Mouse (Mus musculus): ENCODE data around the gene Mapk14. TPM values are rescaled to one million over a fixed set of nuclear protein-coding genes. Genes with fewer than 3 reads are reported as not detected.
A peak's percentile ranks its signal among the peaks of the same experiment; 100 is the strongest.

Mapk14 gene
- polyA plus RNA-seq, 1 experiment from 2014 or later: 22.0 TPM

DNA sequence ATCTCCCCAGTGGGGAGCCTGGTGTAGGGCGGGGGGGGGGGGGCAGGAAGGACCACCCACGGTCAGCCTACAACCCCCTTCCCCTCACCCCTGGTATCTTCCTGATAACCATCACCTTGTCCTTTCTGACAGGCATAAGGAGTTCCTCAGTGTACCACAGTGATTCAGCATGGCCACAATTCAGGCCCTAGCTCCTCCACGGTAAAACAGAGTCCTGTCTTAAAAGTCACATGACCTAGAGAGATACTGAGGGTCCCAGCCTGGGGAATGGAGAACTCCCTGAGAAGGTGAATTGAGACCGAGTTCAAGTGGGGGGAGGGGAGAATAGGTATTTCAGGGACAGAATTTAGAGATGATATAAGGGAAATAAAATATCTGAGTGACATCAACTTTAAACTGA is 3.8 kb upstream of the Mapk14 start:
- Histone ChIP-seq H3K4me3 (no peak overlapping the region), H3K9me3 (replicated peaks) (no peaks in the 10 kb centered on the region), H3K36me3 (no peaks in the 10 kb centered on the region), H3K27ac (no peak overlapping the region), H3K27me3 (0 out of 2 replicates have a peak, but pooled peaks cover 8% of the 10 kb centered on the region), H3K4me2 (no peak overlapping the region), H3K9ac (no peak overlapping the region), H3K4me1 (replicated peaks) (peaks cover 15% of the 10 kb centered on the region)
- ATAC-seq (replicated peaks; ENCODE audit: insufficient number of reproducible peaks, insufficient read depth, low FRiP score, low read depth): no peak
- WGBS: 25% methylated on average over 4 of the region's 4 CpGs

- Histone ChIP-seq H3K4me3 (peak within 1 kb of the TSS; percentile 96), H3K4me2 (peak within 1 kb of the TSS; percentile 85), H3K9ac (peak within 1 kb of the TSS; percentile 55), H3K27ac (peak within 1 kb of the TSS; percentile 98), H3K27me3 (0 out of 2 replicates have a peak, but pooled peaks cover 8% of the 10 kb centered on the region), H3K36me3 (no peaks in the 10 kb centered on the region), H3K4me1 (replicated peaks) (peaks cover 30% of the 10 kb centered on the region), H3K9me3 (replicated peaks) (no peaks in the 10 kb centered on the region)
- WGBS: 8% methylated on average over 40 of the region's 40 CpGs
- ATAC-seq (replicated peaks; ENCODE audit: insufficient number of reproducible peaks, insufficient read depth, low FRiP score, low read depth): no peak
These were observed 1.4 kb upstream of the Mapk14 start, which contains the start of gene Slc26a8 for GRCm38 (mm10) chr17:28689586-28690283. Slc26a8 (minus strand) TSS chr17:28690233.

GRCm38 (mm10) chr17:28691687-28692340 is 685 bp downstream of the Mapk14 start:
- H3K36me3 ChIP-seq: no peaks in the 10 kb centered on the region
- H3K27me3 ChIP-seq: 0 out of 2 replicates have a peak, but pooled peaks cover 8% of the 10 kb centered on the region
- peak overlapping the region; percentile 72 for H3K4me2 ChIP-seq
- peak; percentile 37 for ATAC-seq (replicated peaks; ENCODE audit: insufficient number of reproducible peaks, insufficient read depth, low FRiP score, low read depth)
- WGBS: under 1% methylated on average over 49 of the region's 53 CpGs
- peak overlapping the region; percentile 96 for H3K4me3 ChIP-seq
- peak overlapping the region; percentile 98 for H3K9ac ChIP-seq
- H3K9me3 ChIP-seq (replicated peaks): no peaks in the 10 kb centered on the region
- peaks cover 37% of the 10 kb centered on the region for H3K4me1 ChIP-seq (replicated peaks)
- peak overlapping the region; percentile 98 for H3K27ac ChIP-seq

DNA sequence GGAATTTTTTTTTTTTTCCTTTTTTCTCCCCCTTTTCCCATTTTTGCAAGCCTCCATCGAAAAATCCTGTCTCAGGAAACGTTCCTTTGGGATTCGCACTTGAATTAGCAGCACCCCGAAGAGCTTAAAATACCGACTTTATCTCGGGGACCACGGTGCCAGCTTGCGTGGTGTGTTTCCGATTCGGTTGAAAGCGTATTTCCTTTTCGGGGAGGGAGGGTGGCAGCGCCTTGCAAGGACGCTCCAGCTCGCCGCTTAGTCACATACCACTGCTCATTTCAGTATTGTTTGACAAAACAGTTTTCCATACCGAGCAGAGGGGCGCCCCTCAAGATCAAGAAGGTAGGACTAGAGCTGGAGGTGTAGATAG is 1.2 kb downstream of the Mapk14 start:
- H3K4me1 ChIP-seq (replicated peaks): peaks cover 42% of the 10 kb centered on the region
- peak overlapping the region; percentile 98 for H3K27ac ChIP-seq
- 0% methylated on average over 18 of the region's 18 CpGs for WGBS
- H3K9ac ChIP-seq: peak overlapping the region; percentile 98
- H3K27me3 ChIP-seq: 0 out of 2 replicates have a peak, but pooled peaks cover 8% of the 10 kb centered on the region
- ATAC-seq (replicated peaks; ENCODE audit: insufficient number of reproducible peaks, insufficient read depth, low FRiP score, low read depth): no peak
- no peaks in the 10 kb centered on the region for H3K36me3 ChIP-seq
- H3K9me3 ChIP-seq (replicated peaks): no peaks in the 10 kb centered on the region
- H3K4me3 ChIP-seq: peak overlapping the region; percentile 96
- H3K4me2 ChIP-seq: peak overlapping the region; percentile 72

DNA sequence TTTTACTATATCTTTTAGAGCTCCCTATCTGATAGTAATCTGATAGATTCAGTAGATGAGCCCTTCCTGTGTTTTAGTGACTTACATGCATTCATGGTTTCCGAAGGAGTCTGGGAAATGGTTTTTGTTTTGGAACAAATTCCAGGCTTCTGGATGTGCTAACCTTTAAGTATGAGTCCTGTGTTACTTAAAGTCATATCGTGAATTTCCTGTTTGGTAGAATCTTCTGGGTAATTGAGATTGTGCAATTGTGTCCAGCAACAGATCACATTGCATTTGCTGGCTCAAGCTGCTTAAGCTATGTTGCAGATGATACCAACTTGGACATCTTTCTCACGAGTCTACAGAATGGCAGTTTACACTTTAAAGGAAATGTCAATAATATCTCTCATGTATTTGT is 2.0 kb downstream of the Mapk14 start:
- Histone ChIP-seq H3K4me3 (peak overlapping the region; percentile 96), H3K27ac (peak overlapping the region; percentile 98; the same call in 1 of the 2 replicates), H3K4me2 (peak overlapping the region; percentile 72), H3K9me3 (replicated peaks) (no peaks in the 10 kb centered on the region), H3K4me1 (replicated peaks) (peaks cover 50% of the 10 kb centered on the region), H3K9ac (no peak overlapping the region; the same call in 1 of the 2 replicates), H3K27me3 (0 out of 2 replicates have a peak, but pooled peaks cover 8% of the 10 kb centered on the region), H3K36me3 (no peaks in the 10 kb centered on the region)
- ATAC-seq (replicated peaks; ENCODE audit: insufficient number of reproducible peaks, insufficient read depth, low FRiP score, low read depth): no peak
- WGBS: 32% methylated on average over 3 of the region's 3 CpGs

- 77% methylated on average over 2 of the region's 2 CpGs for WGBS
- H3K27me3 ChIP-seq: 0 out of 2 replicates have a peak, but pooled peaks cover 3% of the 10 kb centered on the region
- no peak for ATAC-seq (replicated peaks; ENCODE audit: insufficient number of reproducible peaks, insufficient read depth, low FRiP score, low read depth)
- no peaks in the 10 kb centered on the region for H3K9me3 ChIP-seq (replicated peaks)
- H3K27ac ChIP-seq: no peak overlapping the region
- H3K4me3 ChIP-seq: no peak overlapping the region
- peaks cover 54% of the 10 kb centered on the region for H3K4me1 ChIP-seq (replicated peaks)
- H3K4me2 ChIP-seq: peak overlapping the region; percentile 72; the same call in 1 of the 2 replicates
- H3K36me3 ChIP-seq: no peaks in the 10 kb centered on the region
- H3K9ac ChIP-seq: no peak overlapping the region
These were observed 2.9 kb downstream of the Mapk14 start for GRCm38 (mm10) chr17:28694078-28694477.

DNA sequence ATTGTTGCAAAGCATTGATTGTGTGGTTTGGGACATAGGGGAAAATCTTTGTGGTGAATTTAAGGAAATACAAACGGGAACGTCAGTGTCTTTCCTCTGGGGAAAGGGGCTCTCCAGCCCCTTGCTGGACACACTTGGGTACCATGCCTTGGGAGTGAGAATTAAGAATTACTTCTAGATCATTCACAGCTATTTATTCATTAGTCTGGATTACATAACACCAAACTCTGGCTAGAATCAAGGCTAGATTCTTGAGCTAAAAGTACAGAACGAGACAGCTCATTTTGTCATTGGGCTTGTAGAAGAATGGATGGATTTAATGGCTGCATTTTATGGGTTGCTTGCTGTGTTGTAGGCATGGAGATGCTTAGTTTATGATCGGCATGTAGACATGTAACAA is 3.7 kb downstream of the Mapk14 start:
- Histone ChIP-seq H3K27ac (no peak overlapping the region), H3K9me3 (replicated peaks) (no peaks in the 10 kb centered on the region), H3K27me3 (no peaks in the 10 kb centered on the region), H3K4me1 (replicated peaks) (peaks cover 46% of the 10 kb centered on the region), H3K9ac (no peak overlapping the region), H3K36me3 (no peaks in the 10 kb centered on the region), H3K4me3 (no peak overlapping the region), H3K4me2 (no peak overlapping the region)
- no peak for ATAC-seq (replicated peaks; ENCODE audit: insufficient number of reproducible peaks, insufficient read depth, low FRiP score, low read depth)
- WGBS: 84% methylated on average over 4 of the region's 4 CpGs

- Histone ChIP-seq H3K36me3 (no peaks in the 10 kb centered on the region), H3K27me3 (no peaks in the 10 kb centered on the region), H3K9ac (no peak overlapping the region), H3K4me1 (replicated peaks) (peaks cover 39% of the 10 kb centered on the region), H3K4me3 (no peak overlapping the region), H3K9me3 (replicated peaks) (no peaks in the 10 kb centered on the region), H3K4me2 (no peak overlapping the region), H3K27ac (no peak overlapping the region)
- no peak for ATAC-seq (replicated peaks; ENCODE audit: insufficient number of reproducible peaks, insufficient read depth, low FRiP score, low read depth)
- WGBS: 44% methylated on average over 2 of the region's 2 CpGs
These were observed 5.5 kb downstream of the Mapk14 start for GRCm38 (mm10) chr17:28696641-28697040.

GRCm38 (mm10) chr17:28697290-28698195 is 6.4 kb downstream of the Mapk14 start:
- H3K36me3 ChIP-seq: no peaks in the 10 kb centered on the region
- H3K4me3 ChIP-seq: no peak overlapping the region
- 65% methylated on average over 13 of the region's 13 CpGs for WGBS
- no peak overlapping the region for H3K4me2 ChIP-seq
- H3K9me3 ChIP-seq (replicated peaks): no peaks in the 10 kb centered on the region
- H3K9ac ChIP-seq: no peak overlapping the region
- peak overlapping the region; percentile 31; the same call in 1 of the 2 replicates for H3K27ac ChIP-seq
- ATAC-seq (replicated peaks; ENCODE audit: insufficient number of reproducible peaks, insufficient read depth, low FRiP score, low read depth): no peak
- no peaks in the 10 kb centered on the region for H3K27me3 ChIP-seq
- H3K4me1 ChIP-seq (replicated peaks): peaks cover 48% of the 10 kb centered on the region

DNA sequence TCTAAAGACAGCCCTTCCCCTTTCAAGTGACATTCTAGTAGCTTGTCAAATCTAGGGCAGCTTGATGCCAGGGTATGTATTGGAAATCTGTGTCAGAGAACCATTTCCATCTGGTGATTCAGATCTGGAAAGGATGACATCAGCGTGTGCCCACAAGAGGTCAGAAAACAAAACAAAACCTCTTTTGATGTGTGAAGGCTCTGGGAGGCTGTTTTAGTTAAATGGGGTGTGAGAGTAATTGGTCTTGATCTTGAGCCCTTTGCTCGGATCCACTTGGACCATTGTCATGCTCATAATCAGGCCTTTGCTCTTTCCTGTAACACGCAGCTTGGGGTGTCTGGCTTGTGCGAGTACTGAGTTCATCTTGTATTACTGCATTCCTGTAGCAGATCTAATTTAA is 7.1 kb downstream of the Mapk14 start:
- H3K27me3 ChIP-seq: no peaks in the 10 kb centered on the region
- no peaks in the 10 kb centered on the region for H3K9me3 ChIP-seq (replicated peaks)
- H3K27ac ChIP-seq: peak overlapping the region; percentile 31; the same call in 1 of the 2 replicates
- no peak overlapping the region for H3K9ac ChIP-seq
- H3K36me3 ChIP-seq: no peaks in the 10 kb centered on the region
- ATAC-seq (replicated peaks; ENCODE audit: insufficient number of reproducible peaks, insufficient read depth, low FRiP score, low read depth): no peak
- H3K4me3 ChIP-seq: no peak overlapping the region
- no peak overlapping the region for H3K4me2 ChIP-seq
- peaks cover 49% of the 10 kb centered on the region for H3K4me1 ChIP-seq (replicated peaks)
- WGBS: 47% methylated on average over 4 of the region's 4 CpGs

- H3K27me3 ChIP-seq: no peaks in the 10 kb centered on the region
- H3K9me3 ChIP-seq (replicated peaks): no peaks in the 10 kb centered on the region
- H3K4me1 ChIP-seq (replicated peaks): peaks cover 45% of the 10 kb centered on the region
- WGBS: 72% methylated on average over 2 of the region's 2 CpGs
- ATAC-seq (replicated peaks; ENCODE audit: insufficient number of reproducible peaks, insufficient read depth, low FRiP score, low read depth): no peak
- H3K4me2 ChIP-seq: no peak overlapping the region
- no peak overlapping the region for H3K4me3 ChIP-seq
- H3K36me3 ChIP-seq: no peaks in the 10 kb centered on the region
- H3K27ac ChIP-seq: no peak overlapping the region
- no peak overlapping the region for H3K9ac ChIP-seq
These were observed 7.5 kb downstream of the Mapk14 start for GRCm38 (mm10) chr17:28698672-28699071.
